Mouse (Mus musculus) forebrain, embryonic 16.5 days (tissue): ENCODE results near the gene Trib2. TPM values are rescaled to one million over a fixed set of nuclear protein-coding genes. Genes with fewer than 3 reads are reported as not detected.
A peak's percentile ranks its signal among the peaks of the same experiment; 100 is the strongest.

Experiments used
- ATAC-seq: fragments of 200-750 bp; cut with Nextera tagmentation; 2 replicates; pipeline ENCODE4 v1.8.0; 2017; ENCODE audit warnings: mild to moderate bottlenecking, moderate library complexity
- H3K27ac ChIP-seq: fragments of 300-500 bp; sonication (generic); 2 replicates; pipeline ENCODE4 v1.5.1; 2014; ENCODE audit warnings: low read length, control low read depth
- H3K27me3 ChIP-seq: fragments of 300-500 bp; sonication (generic); replicated peaks from 2 replicates; pipeline ENCODE4 v1.6.1; 2014; ENCODE audit warnings: low read length; ENCODE audit not compliant: control insufficient read depth, insufficient read depth
- H3K36me3 ChIP-seq: fragments of 300-500 bp; sonication (generic); 2 replicates; pipeline ENCODE4 v1.6.1; 2014; ENCODE audit not compliant: control insufficient read depth, insufficient read depth
- H3K4me1 ChIP-seq: fragments of 300-500 bp; sonication (generic); replicated peaks from 2 replicates; pipeline ENCODE4 v1.6.1; 2014; ENCODE audit warnings: low read length; ENCODE audit not compliant: control insufficient read depth, insufficient read depth
- H3K4me2 ChIP-seq: fragments of 300-500 bp; sonication (generic); 2 replicates; pipeline ENCODE4 v1.6.1; 2014; ENCODE audit warnings: mild to moderate bottlenecking, low read length, control low read depth
- H3K4me3 ChIP-seq: fragments of 300-500 bp; sonication (generic); replicated peaks from 2 replicates; pipeline ENCODE4 v1.5.1; 2014; ENCODE audit warnings: mild to moderate bottlenecking, low read length, control low read depth
- H3K9ac ChIP-seq: fragments of 300-500 bp; sonication (generic); replicated peaks from 2 replicates; pipeline ENCODE4 v1.6.1; 2014; ENCODE audit warnings: low read depth, low read length, control low read depth
- H3K9me3 ChIP-seq: fragments of 300-500 bp; sonication (generic); 2 replicates; pipeline ENCODE4 v1.6.1; 2016; ENCODE audit warnings: low read length; ENCODE audit not compliant: control insufficient read depth
- WGBS: fragments of 180-500 bp; shearing (Covaris S2); extraction: QIAGEN DNeasy Blood & Tissue Kit; methylation state at CpG from one replicate; pipeline ENCODE4 v1.1.7; 2014; 5-methylcytosine and 5-hydroxymethylcytosine counted together
- polyA plus RNA-seq: library from polyadenylated mRNA; unstranded; fragments of >200 nt; fragmentation: Nextera tagmentation; extraction: Ambion mirVana; gene quantifications from 2 replicates; pipeline ENCODE4 v1.2.1, GENCODE M21; 2015

Trib2 gene
- polyA plus RNA-seq, 1 experiment from 2014 or later: 112 TPM

DNA sequence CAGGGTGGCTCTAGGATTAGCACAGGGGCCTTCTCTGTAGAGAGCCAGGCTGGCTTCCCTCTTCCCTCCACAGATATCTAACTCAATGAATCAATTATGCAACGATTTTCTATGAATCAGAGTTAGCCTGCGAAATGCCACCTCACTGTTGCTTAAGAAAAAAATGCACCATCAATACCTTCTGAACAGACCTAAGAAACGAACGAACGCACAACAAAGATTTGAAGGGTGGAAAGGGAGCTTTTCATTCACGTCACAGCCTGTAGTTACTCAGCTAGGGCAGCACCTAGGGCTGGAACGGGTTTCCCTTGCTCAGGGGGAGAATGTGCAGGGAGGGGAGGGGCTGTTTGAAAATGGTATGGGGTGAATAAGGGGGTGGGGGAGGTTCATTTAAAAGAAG, 5.8 kb downstream of the Trib2 start:
- H3K4me3 ChIP-seq: peak overlapping the region; percentile 85
- H3K4me2 ChIP-seq: peak overlapping the region; percentile 71
- ATAC-seq: no peak
- H3K4me1 ChIP-seq: peaks cover 30% of the 10 kb centered on the region
- no peaks in the 10 kb centered on the region for H3K27me3 ChIP-seq
- WGBS: 10% methylated on average over 7 of the region's 7 CpGs
- H3K27ac ChIP-seq: no peak overlapping the region; the same call in 1 of the 2 replicates
- H3K36me3 ChIP-seq: peaks cover 17% of the 10 kb centered on the region
- peak overlapping the region; percentile 46 for H3K9ac ChIP-seq
- H3K9me3 ChIP-seq: no peaks in the 10 kb centered on the region

DNA sequence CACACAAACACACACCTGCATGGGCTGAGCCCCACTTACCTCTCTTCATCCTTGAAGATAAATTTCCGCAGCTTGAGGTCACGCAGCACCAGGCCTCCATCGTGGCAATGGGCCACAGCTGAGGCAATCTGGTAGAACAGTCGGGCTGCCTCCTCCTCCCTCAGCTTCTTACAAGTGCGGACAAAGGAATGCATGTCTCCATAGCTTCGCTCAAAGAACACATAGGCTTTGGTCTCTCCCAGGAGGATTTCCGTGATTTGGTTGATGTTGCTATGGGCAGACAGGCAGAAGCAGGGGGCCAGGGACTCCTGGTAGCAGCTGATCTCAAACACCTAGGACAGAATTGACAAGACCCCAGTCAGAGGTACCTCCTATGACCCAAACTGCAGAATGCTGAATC, 7.1 kb downstream of the Trib2 start:
- no peak overlapping the region for H3K9ac ChIP-seq
- H3K27ac ChIP-seq: no peak overlapping the region
- H3K4me1 ChIP-seq: peaks cover 33% of the 10 kb centered on the region

DNA sequence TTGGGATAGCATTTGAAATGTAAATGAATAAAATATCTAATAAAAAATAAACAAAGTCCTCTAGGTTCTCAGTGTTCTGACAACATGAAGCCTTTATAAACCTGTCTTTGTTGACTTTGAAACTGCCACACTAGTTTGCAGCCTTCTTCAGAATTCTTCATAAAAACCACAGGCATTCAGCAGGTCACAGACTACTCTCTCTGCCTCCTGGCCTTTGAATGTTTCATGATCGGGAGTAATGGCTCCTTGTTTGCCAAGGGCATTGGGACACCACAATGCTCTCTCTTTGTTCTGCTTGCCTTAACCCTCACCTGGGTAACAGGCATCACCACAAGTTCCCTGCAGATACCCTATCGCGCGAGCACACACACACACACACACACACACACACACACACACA, 7.5 kb downstream of the Trib2 start:
- ATAC-seq: no peak
- Histone ChIP-seq H3K4me2 (no peak overlapping the region), H3K4me3 (no peak overlapping the region), H3K27me3 (no peaks in the 10 kb centered on the region), H3K27ac (no peak overlapping the region), H3K9ac (no peak overlapping the region), H3K36me3 (peaks cover 19% of the 10 kb centered on the region), H3K4me1 (peaks cover 35% of the 10 kb centered on the region), H3K9me3 (no peaks in the 10 kb centered on the region)
- WGBS: 91% methylated on average over 4 of the region's 4 CpGs

More for the DNA sequence above, 7.1 kb downstream of the Trib2 start:
- ATAC-seq: no peak
- peaks cover 19% of the 10 kb centered on the region for H3K36me3 ChIP-seq
- H3K9me3 ChIP-seq: no peaks in the 10 kb centered on the region
- WGBS: 68% methylated on average over 7 of the region's 7 CpGs
- H3K4me3 ChIP-seq: no peak overlapping the region; the same call in 1 of the 2 replicates
- H3K27me3 ChIP-seq: no peaks in the 10 kb centered on the region
- peak overlapping the region; percentile 12 for H3K4me2 ChIP-seq

DNA sequence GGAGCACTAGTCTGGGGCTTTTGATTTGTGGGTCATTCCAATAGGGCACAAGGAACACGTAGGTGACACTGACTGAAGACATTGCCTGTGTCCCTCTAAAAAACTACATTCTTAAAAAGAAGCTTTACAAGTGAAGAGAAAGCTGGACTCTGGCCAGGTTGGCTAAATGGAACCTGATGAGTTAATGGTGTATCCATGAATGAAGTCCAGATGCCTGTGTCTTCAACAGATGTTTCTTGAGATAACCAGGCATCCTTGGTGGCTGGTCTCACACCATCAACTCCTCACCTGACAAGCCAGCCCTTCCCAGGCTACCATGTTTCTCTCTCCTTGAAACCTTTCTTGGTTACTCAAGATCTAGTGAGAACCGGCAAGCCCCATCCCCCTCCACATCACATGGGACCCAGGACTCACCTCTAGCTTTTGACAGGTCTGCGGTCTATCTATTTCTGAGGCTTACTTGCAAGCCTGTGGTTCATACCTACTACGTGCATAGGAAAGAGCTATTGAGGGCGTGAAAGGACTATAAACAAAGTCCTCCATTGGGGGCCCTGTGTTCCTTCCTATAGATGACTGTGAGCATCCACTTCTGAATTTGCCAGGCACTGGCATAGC, 8.4 kb downstream of the Trib2 start:
- H3K27ac ChIP-seq: no peak overlapping the region
- WGBS: 95% methylated on average over 5 of the region's 5 CpGs
- no peak overlapping the region for H3K9ac ChIP-seq
- H3K27me3 ChIP-seq: no peaks in the 10 kb centered on the region
- no peaks in the 10 kb centered on the region for H3K9me3 ChIP-seq
- H3K4me3 ChIP-seq: no peak overlapping the region
- peaks cover 38% of the 10 kb centered on the region for H3K4me1 ChIP-seq
- H3K36me3 ChIP-seq: peaks cover 19% of the 10 kb centered on the region
- no peak overlapping the region for H3K4me2 ChIP-seq
- no peak for ATAC-seq

DNA sequence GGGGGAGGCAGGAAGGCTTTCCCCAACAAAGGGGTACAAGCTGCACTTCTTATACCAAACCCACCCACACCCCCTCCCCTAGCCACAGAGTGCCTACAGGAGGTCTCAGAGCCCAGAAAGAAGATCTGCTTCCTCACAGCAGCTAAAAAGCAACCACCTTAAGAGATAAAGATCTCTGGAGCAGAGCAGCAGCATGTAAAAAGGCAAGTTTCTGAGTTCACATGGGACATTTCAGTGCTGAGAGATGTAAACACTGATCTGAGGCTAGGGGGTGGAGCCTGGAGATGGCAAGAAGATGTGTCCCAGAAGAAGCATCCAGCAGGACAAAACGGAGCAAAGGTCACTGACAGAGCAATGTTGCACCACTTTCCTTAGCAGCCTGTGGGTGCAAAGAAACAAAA, 11.8 kb downstream of the Trib2 start:
- 85% methylated on average over 1 of the region's 1 CpGs for WGBS
- peaks cover 29% of the 10 kb centered on the region for H3K36me3 ChIP-seq
- ATAC-seq: no peak
- H3K4me3 ChIP-seq: no peak overlapping the region
- H3K9me3 ChIP-seq: no peaks in the 10 kb centered on the region
- no peak overlapping the region for H3K9ac ChIP-seq
- peaks cover 43% of the 10 kb centered on the region for H3K4me1 ChIP-seq
- H3K4me2 ChIP-seq: no peak overlapping the region
- H3K27me3 ChIP-seq: no peaks in the 10 kb centered on the region
- no peak overlapping the region for H3K27ac ChIP-seq

DNA sequence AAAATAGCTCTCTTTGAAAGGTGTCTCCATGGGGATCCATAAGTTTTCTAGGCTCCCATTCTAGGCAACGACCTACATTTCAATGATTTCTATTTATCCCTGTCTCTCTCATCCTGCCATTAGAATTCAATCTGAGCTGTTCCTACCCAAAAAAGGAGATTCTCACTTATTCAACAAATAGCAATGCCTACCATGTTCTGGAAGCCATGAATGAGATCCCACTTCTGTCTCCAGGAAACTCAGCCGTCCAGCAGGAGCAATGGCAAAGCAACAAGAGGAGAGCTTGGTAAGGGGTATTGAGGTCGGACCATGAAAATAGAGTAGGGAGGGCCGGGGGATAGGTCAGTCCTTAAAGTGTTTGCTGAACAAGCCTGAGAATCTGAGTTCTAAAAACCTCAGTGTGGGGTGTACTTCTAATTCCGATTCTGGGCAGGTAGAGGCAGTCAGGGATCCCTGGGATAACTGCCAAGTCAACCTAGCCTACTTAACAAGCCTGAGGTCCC, 12.7 kb downstream of the Trib2 start:
- WGBS: 69% methylated on average over 5 of the region's 5 CpGs
- H3K27ac ChIP-seq: no peak overlapping the region

DNA sequence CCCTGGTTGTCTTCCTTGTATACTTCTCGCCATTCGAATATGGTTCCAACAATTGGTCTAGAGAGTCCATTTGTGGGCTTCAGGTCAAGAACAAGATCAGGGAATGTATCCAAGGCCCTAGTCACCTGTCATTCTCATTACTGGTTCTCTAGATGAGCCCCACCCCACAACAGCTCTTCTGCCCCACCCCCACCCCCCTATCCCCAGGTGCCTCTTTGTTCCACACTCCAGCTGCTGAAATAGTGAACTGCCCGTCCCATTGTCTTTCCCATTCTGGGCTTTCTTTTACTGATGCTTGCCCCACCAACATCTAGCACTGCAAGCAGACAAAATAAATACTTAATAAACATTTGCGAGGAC, 15.2 kb downstream of the Trib2 start:
- no peaks in the 10 kb centered on the region for H3K9me3 ChIP-seq
- H3K36me3 ChIP-seq: peaks cover 18% of the 10 kb centered on the region
- no peak overlapping the region for H3K27ac ChIP-seq
- ATAC-seq: no peak
- no peaks in the 10 kb centered on the region for H3K27me3 ChIP-seq
- H3K9ac ChIP-seq: no peak overlapping the region
- no peak overlapping the region for H3K4me3 ChIP-seq
- H3K4me1 ChIP-seq: peaks cover 38% of the 10 kb centered on the region
- H3K4me2 ChIP-seq: no peak overlapping the region
- WGBS: 85% methylated on average over 4 of the region's 4 CpGs

More for the DNA sequence above, 12.7 kb downstream of the Trib2 start:
- no peak overlapping the region for H3K4me3 ChIP-seq
- peaks cover 41% of the 10 kb centered on the region for H3K4me1 ChIP-seq
- no peaks in the 10 kb centered on the region for H3K9me3 ChIP-seq
- peaks cover 29% of the 10 kb centered on the region for H3K36me3 ChIP-seq
- H3K27me3 ChIP-seq: no peaks in the 10 kb centered on the region
- ATAC-seq: no peak
- no peak overlapping the region for H3K4me2 ChIP-seq
- H3K9ac ChIP-seq: no peak overlapping the region

DNA sequence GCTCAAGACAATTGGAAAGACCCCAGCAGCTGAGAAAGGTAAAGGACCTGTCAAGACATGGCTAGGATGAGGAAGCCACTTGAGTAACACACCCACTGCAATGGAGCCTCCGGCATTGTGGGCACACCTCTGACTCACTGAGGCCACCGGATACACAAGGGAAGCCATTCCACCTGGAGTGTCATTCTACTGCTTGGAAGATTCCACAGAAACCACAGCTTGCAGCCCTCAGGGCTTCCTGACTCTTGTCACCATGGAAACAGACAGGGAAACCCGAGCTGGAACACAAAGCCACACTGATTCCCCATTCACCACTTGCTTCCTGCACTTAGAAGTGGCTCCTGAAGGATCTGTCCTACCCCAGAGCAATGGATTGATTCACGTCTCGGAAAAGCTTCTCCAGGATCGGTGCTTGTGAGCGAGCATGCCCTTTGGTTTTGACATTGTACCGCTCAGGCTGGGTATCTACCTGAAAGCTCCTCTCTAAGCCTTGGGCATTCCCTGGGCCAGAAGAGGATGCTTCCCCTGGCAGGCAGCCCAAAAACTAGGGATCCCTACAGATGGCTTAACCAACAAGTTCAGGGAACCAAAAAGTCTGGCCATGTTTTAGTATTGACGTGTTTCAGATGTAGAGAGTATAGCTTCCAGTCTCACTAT, 15.7 kb downstream of the Trib2 start:
- Histone ChIP-seq H3K9me3 (no peaks in the 10 kb centered on the region), H3K9ac (no peak overlapping the region), H3K4me1 (peaks cover 37% of the 10 kb centered on the region), H3K27ac (no peak overlapping the region), H3K36me3 (peaks cover 15% of the 10 kb centered on the region), H3K4me3 (no peak overlapping the region), H3K27me3 (no peaks in the 10 kb centered on the region), H3K4me2 (no peak overlapping the region)
- ATAC-seq: peak; percentile 51
- WGBS: 65% methylated on average over 9 of the region's 9 CpGs

DNA sequence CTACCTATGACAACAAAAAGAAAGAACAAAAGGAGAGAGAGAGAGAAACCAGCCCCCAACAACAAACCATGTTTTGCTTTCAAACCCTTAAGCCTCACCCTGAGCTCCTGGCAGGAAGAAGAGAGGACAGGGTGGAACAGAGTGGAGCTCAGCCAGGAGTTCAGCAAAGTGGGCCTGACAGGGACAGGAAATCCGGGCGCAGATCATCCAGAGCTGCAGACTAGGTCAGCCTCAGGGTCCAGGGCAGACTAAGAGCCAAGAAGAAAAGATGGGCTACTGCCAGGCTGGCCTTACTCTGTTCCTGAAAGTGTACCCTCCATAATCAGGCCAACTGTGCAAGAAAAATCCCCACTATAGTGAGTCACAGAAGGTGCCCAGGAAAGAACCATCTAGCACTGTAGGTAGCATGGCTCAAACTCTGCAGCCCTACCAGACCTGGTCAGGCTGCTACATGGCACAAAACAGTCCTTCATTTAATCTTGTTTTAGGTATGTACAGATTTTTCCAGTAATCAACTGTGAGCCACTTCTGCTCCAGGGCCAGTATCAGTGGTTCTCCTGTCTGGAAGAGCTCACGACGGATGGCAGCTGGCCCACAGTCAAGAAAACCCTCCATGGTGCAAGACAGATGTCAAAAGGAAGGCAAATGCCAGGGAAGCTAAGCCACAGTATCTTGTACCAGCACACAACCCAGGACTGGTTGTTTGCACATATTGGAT, 16.4 kb downstream of the Trib2 start:
- H3K27ac ChIP-seq: no peak overlapping the region
- no peak for ATAC-seq

More for the DNA sequence above, 16.4 kb downstream of the Trib2 start:
- H3K9ac ChIP-seq: no peak overlapping the region
- WGBS: 75% methylated on average over 4 of the region's 4 CpGs
- H3K27me3 ChIP-seq: no peaks in the 10 kb centered on the region
- H3K4me2 ChIP-seq: no peak overlapping the region
- H3K4me1 ChIP-seq: peaks cover 37% of the 10 kb centered on the region
- no peaks in the 10 kb centered on the region for H3K9me3 ChIP-seq
- H3K4me3 ChIP-seq: no peak overlapping the region
- peaks cover 13% of the 10 kb centered on the region for H3K36me3 ChIP-seq
